Comparison of ENCODE assay signal across 29 mouse cellular contexts in genomic region chr19:56981760-56982159, GRCm38 (mm10). TPM values are rescaled to one million over a fixed set of nuclear protein-coding genes. Genes with fewer than 3 reads are reported as not detected.
A peak's percentile ranks its signal among the peaks of the same experiment; 100 is the strongest.
DNase-seq lines count a peak whose midpoint lies in the region; ATAC-seq and TF ChIP-seq lines count a peak whose summit lies in the region.
"Had no signal": no experiment of that assay in that cellular context is flagged by ENCODE, and none has a peak within 500 bp of the region (broad histone marks: within the 10 kb centered on the region; RNA-seq: fewer than 3 reads in every experiment).

No protein-coding gene starts in this region.

- no peak for TF ChIP-seq CTCF in lung, postnatal 0 days (IDR thresholded peaks at IDR 0.05)

- intact Hi-C loops in heart, postnatal 36 days (cut with DNase I): no loop called here
- intact Hi-C loops in heart, postnatal 25 days (cut with DNase I): no loop called here

- ATAC-seq in heart, embryonic 16.5 days (replicated peaks; ENCODE audit: extremely low read depth, insufficient read depth, low FRiP score): no peak
- 0 out of 2 replicates have a peak, but pooled peaks have one; percentile 7 for ATAC-seq in lung, postnatal 0 days
- no peak for ATAC-seq in frontal cortex, adult (ENCODE audit: low TSS enrichment)
- ATAC-seq: CD4-positive, CD25-positive, alpha-beta regulatory T cell, adult 4 months; forebrain, embryonic 14.5 days; hindbrain, postnatal 0 days; intestine, embryonic 15.5 days had no signal

- H3K4me3 ChIP-seq in heart, embryonic 10.5 days: no peak overlapping the region
- H3K4me3 ChIP-seq in heart, embryonic 16.5 days (ENCODE audit: low read length): no peak overlapping the region
- H3K4me3 ChIP-seq in lung, postnatal 0 days (ENCODE audit: low read depth, low read length): no peak overlapping the region
- H3K4me3 ChIP-seq: embryonic facial prominence, embryonic 12.5 days; hindbrain, embryonic 12.5 days; intestine, embryonic 15.5 days; limb, embryonic 12.5 days; lung, embryonic 15.5 days; midbrain, embryonic 12.5 days; myocyte; neural tube, embryonic 12.5 days had no signal

- no peak overlapping the region for H3K9ac ChIP-seq in heart, embryonic 16.5 days (ENCODE audit: low read length)
- no peak overlapping the region for H3K9ac ChIP-seq in lung, postnatal 0 days (replicated peaks; ENCODE audit: low read depth)
- H3K9ac ChIP-seq: embryonic facial prominence, embryonic 12.5 days; hindbrain, embryonic 12.5 days; intestine, embryonic 15.5 days; limb, embryonic 12.5 days; lung, embryonic 15.5 days; midbrain, embryonic 12.5 days; neural tube, embryonic 12.5 days had no signal

- peak overlapping the region; percentile 53; the same call in 1 of the 2 replicates for H3K27ac ChIP-seq in heart, embryonic 10.5 days
- H3K27ac ChIP-seq in heart, embryonic 16.5 days (ENCODE audit: low read length): peak overlapping the region; percentile 25
- no peak overlapping the region for H3K27ac ChIP-seq in lung, postnatal 0 days (ENCODE audit: low read length)
- H3K27ac ChIP-seq: embryonic facial prominence, embryonic 12.5 days; hindbrain, embryonic 12.5 days; hindbrain, postnatal 0 days; intestine, embryonic 15.5 days; limb, embryonic 12.5 days; lung, embryonic 15.5 days; midbrain, embryonic 12.5 days; neural tube, embryonic 12.5 days had no signal

- no peak overlapping the region for H3K4me2 ChIP-seq in heart, embryonic 16.5 days (ENCODE audit: low read depth, low read length)
- H3K4me2 ChIP-seq in lung, postnatal 0 days (replicated peaks; ENCODE audit: low read depth, low read length): no peak overlapping the region
- H3K4me2 ChIP-seq: embryonic facial prominence, embryonic 12.5 days; hindbrain, embryonic 12.5 days; intestine, embryonic 15.5 days; limb, embryonic 12.5 days; liver, embryonic 11.5 days; lung, embryonic 15.5 days; midbrain, embryonic 12.5 days; neural tube, embryonic 12.5 days had no signal

- DNase-seq in heart, embryonic 10.5 days (ENCODE audit: low spot score): no peak
- no peak for DNase-seq in heart, postnatal 36 days
- no peak for DNase-seq in heart, postnatal 25 days (ENCODE audit: low spot score)
- DNase-seq in lung, postnatal 0 days (ENCODE audit: low spot score): no peak
- DNase-seq in lung, postnatal 36 days: no peak
- DNase-seq: cerebellum, adult 8-10 months; cerebellum, postnatal 36 days; heart, postnatal 14 days; kidney, adult 8-10 months; kidney, postnatal 10 days; lung, postnatal 4 days; right cerebral cortex, adult 18-20 months; spleen, adult 18-20 months; thymus, postnatal 4 days had no signal

- no peak for TF ChIP-seq EP300 in lung, postnatal 0 days (IDR thresholded peaks at IDR 0.05)

- 81% methylated on average over 9 of the region's 9 CpGs for WGBS in heart, embryonic 10.5 days
- WGBS in heart, embryonic 16.5 days: 72% methylated on average over 9 of the region's 9 CpGs
- WGBS in lung, postnatal 0 days: 70% methylated on average over 9 of the region's 9 CpGs

- H3K4me1 ChIP-seq in heart, embryonic 10.5 days: peaks cover 55% of the 10 kb centered on the region
- H3K4me1 ChIP-seq in heart, embryonic 16.5 days (ENCODE audit: control insufficient read depth, insufficient read depth, low read length): peaks cover 25% of the 10 kb centered on the region
- peaks cover 4% of the 10 kb centered on the region; the same call in 1 of the 2 replicates for H3K4me1 ChIP-seq in lung, postnatal 0 days (ENCODE audit: insufficient read depth, low read depth, low read length)
- H3K4me1 ChIP-seq: embryonic facial prominence, embryonic 12.5 days; megakaryocyte, embryonic 14.5 days; midbrain, embryonic 12.5 days had no signal

- no peaks in the 10 kb centered on the region for H3K36me3 ChIP-seq in heart, embryonic 10.5 days
- no peaks in the 10 kb centered on the region for H3K36me3 ChIP-seq in heart, embryonic 16.5 days (ENCODE audit: control insufficient read depth, insufficient read depth)
- no peaks in the 10 kb centered on the region for H3K36me3 ChIP-seq in lung, postnatal 0 days (ENCODE audit: insufficient read depth, low read length)
- H3K36me3 ChIP-seq: embryonic facial prominence, embryonic 12.5 days; hindbrain, embryonic 12.5 days; intestine, embryonic 15.5 days; limb, embryonic 12.5 days; lung, embryonic 15.5 days; midbrain, embryonic 12.5 days; neural tube, embryonic 12.5 days had no signal

- no peaks in the 10 kb centered on the region for H3K27me3 ChIP-seq in heart, embryonic 10.5 days (ENCODE audit: insufficient read depth, poor library complexity, severe bottlenecking)
- H3K27me3 ChIP-seq in heart, embryonic 16.5 days (ENCODE audit: control insufficient read depth, insufficient read depth, low read length): no peaks in the 10 kb centered on the region
- H3K27me3 ChIP-seq in lung, postnatal 0 days (replicated peaks; ENCODE audit: insufficient read depth, low read length): no peaks in the 10 kb centered on the region
- H3K27me3 ChIP-seq: embryonic facial prominence, embryonic 12.5 days; hindbrain, embryonic 12.5 days; intestine, embryonic 15.5 days; limb, embryonic 12.5 days; lung, embryonic 15.5 days; midbrain, embryonic 12.5 days; neural tube, embryonic 12.5 days had no signal

- no peaks in the 10 kb centered on the region for H3K9me3 ChIP-seq in heart, embryonic 10.5 days
- H3K9me3 ChIP-seq in heart, embryonic 16.5 days (replicated peaks; ENCODE audit: control insufficient read depth, low read length): no peaks in the 10 kb centered on the region
- no peaks in the 10 kb centered on the region for H3K9me3 ChIP-seq in lung, postnatal 0 days (ENCODE audit: low read length)
- H3K9me3 ChIP-seq: embryonic facial prominence, embryonic 12.5 days; hindbrain, embryonic 12.5 days; intestine, embryonic 15.5 days; limb, embryonic 12.5 days; lung, embryonic 15.5 days; megakaryocyte, embryonic 14.5 days; midbrain, embryonic 12.5 days; neural tube, embryonic 12.5 days had no signal

RNA-seq across cellular contexts. Expression of gene Afap1l2, which starts 26.3 kb away (rescaled TPM):
- polyA plus RNA-seq in heart, embryonic 10.5 days (2016; fragmentation: Nextera tagmentation; extraction: Ambion mirVana): 1.2 and 1.6 TPM in 2 replicates
- 1 to 10 TPM; 4.6 to 4.9 TPM for total RNA-seq in heart, postnatal 36 days (2021)
- 3.0 and 4.5 TPM in 2 replicates for polyA plus RNA-seq in heart, embryonic 16.5 days (2015; fragmentation: Nextera tagmentation; extraction: Ambion mirVana)
- total RNA-seq in heart, postnatal 25 days (2021): 1 to 10 TPM; 5.0 to 5.7 TPM
- polyA plus RNA-seq in lung, postnatal 0 days (2015; fragmentation: Nextera tagmentation; extraction: Ambion mirVana): 15.5 and 18.8 TPM in 2 replicates
- polyA plus RNA-seq: CD4-positive, CD25-positive, alpha-beta regulatory T cell, adult 4 months had no signal
